Mouse (Mus musculus) embryonic facial prominence, embryonic 13.5 days (tissue): ENCODE data around the gene Tor4a. TPM values are rescaled to one million over a fixed set of nuclear protein-coding genes. Genes with fewer than 3 reads are reported as not detected.

Source experiments
- ATAC-seq: fragments of 200-750 bp; cut with Nextera tagmentation; 2 replicates; pipeline ENCODE4 v1.8.0; 2017; ENCODE audit warnings: low read depth; ENCODE audit not compliant: insufficient number of reproducible peaks, insufficient read depth, low FRiP score, low TSS enrichment
- H3K27ac ChIP-seq: fragments of 300-500 bp; sonication (generic); 2 replicates; pipeline ENCODE4 v1.5.1; 2015; ENCODE audit warnings: moderate library complexity, mild to moderate bottlenecking, inconsistent platforms
- H3K27me3 ChIP-seq: fragments of 300-500 bp; sonication (generic); 2 replicates; pipeline ENCODE4 v1.6.1; 2015; ENCODE audit warnings: mild to moderate bottlenecking, inconsistent platforms
- H3K36me3 ChIP-seq: fragments of 300-500 bp; sonication (generic); 2 replicates; pipeline ENCODE4 v1.6.1; 2015; ENCODE audit warnings: mild to moderate bottlenecking, inconsistent platforms
- H3K4me1 ChIP-seq: fragments of 300-500 bp; sonication (generic); 2 replicates; pipeline ENCODE4 v1.6.1; 2015; ENCODE audit warnings: inconsistent platforms
- H3K4me2 ChIP-seq: fragments of 300-500 bp; sonication (generic); 2 replicates; pipeline ENCODE4 v1.6.1; 2015; ENCODE audit warnings: moderate library complexity, mild to moderate bottlenecking, inconsistent platforms
- H3K4me3 ChIP-seq: fragments of 300-500 bp; sonication (generic); 2 replicates; pipeline ENCODE4 v1.5.1; 2015; ENCODE audit warnings: mild to moderate bottlenecking, inconsistent platforms
- H3K9ac ChIP-seq: fragments of 300-500 bp; sonication (generic); 2 replicates; pipeline ENCODE4 v1.6.1; 2015; ENCODE audit warnings: mild to moderate bottlenecking, inconsistent platforms
- H3K9me3 ChIP-seq: fragments of 300-500 bp; sonication (generic); 2 replicates; pipeline ENCODE4 v1.6.1; 2016; ENCODE audit warnings: inconsistent platforms
- WGBS: fragments of 180-500 bp; shearing (Covaris S2); methylation state at CpG from one replicate; pipeline ENCODE4 v1.1.7; 2015; ENCODE audit warnings: mixed read lengths; 5-methylcytosine and 5-hydroxymethylcytosine counted together
- polyA plus RNA-seq: library from polyadenylated mRNA; unstranded; fragments of >200 nt; fragmentation: Nextera tagmentation; extraction: Ambion mirVana; gene quantifications from 2 replicates; pipeline ENCODE4 v1.2.1, GENCODE M21; 2015

The Tor4a gene
- polyA plus RNA-seq, 1 experiment from 2014 or later = 5.1 TPM

DNA sequence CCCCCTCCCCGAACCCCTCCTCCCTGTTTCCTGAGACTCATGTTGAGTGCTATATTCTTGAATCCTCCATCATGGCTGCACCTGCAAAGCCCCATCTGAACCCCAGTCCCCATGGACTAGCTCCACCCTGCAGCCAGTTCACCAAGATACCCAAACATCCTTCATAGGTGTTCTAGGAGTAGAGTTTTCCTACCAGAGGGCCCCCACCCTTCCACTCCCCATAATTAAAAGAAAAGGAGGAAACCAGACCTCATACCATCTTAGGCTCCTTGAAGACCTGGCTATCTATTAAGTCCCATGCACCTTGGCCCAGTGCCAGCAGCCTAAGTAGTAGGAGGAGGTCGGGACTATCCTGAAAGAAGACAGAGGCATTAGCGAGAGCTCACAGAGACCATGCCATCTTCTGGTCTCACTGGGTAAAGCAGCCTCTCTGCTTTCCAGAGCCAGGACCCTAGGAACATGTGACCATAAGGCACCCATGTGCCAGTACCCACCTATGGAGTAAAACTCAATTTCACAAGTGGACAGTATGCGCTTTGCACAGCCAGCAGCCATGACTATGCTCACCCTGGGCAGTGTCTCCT, 7.0 kb upstream of the Tor4a start:
- no peaks in the 10 kb centered on the region for H3K9me3 ChIP-seq
- WGBS = 66% methylated on average over 4 of the region's 4 CpGs
- H3K4me3 ChIP-seq = no peak overlapping the region
- H3K27me3 ChIP-seq = no peaks in the 10 kb centered on the region
- H3K4me2 ChIP-seq = no peak overlapping the region
- H3K9ac ChIP-seq = no peak overlapping the region
- H3K27ac ChIP-seq = no peak overlapping the region
- 0 out of 2 replicates have a peak, but pooled peaks cover under 1% of the 10 kb centered on the region for H3K4me1 ChIP-seq
- ATAC-seq = no peak
- peaks cover 97% of the 10 kb centered on the region for H3K36me3 ChIP-seq

DNA sequence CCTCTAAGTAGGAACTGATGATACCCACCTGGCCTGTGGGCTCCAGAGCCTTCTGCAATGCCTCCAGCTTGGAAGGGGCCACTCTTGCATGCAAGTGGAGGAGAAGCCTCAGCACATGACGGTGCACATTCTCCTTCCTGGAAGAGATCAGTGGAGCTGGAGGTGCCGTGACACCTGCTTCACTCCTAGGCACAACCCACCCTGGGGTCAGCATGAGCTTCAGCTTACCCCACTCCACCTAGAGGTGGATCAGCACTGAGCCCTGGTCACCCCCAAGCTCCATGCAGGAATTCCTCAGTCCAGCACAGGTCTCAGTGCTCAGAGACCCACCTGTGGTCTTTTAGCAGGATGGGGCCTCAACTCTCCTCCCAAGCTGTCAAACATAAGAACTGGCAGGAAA, 3.9 kb upstream of the Tor4a start:
- Histone ChIP-seq H3K9ac (no peak overlapping the region), H3K4me1 (peaks cover 13% of the 10 kb centered on the region), H3K36me3 (peaks cover 75% of the 10 kb centered on the region), H3K27ac (no peak overlapping the region), H3K27me3 (peaks cover 25% of the 10 kb centered on the region), H3K4me2 (no peak overlapping the region), H3K4me3 (no peak overlapping the region), H3K9me3 (no peaks in the 10 kb centered on the region)
- ATAC-seq = no peak
- 85% methylated on average over 2 of the region's 2 CpGs for WGBS

DNA sequence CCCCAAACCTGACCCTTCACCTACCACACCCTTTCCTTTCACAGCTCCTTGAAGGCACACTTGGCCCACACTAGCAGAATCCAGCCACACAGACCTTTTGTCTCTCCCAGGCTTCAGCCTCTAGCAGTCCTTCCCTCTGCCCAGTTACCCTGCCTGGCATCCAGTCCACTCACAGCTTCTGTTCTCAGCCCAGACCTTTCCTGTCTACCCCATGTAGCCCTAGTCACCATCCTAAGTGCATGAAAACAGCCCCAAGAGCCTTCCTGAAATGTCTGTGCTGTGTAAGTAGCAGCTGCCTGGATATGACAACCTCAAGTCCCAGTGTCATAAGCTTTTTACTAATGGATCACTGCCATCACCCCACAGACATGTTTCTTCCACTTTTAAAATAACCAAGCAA, 1.3 kb upstream of the Tor4a start:
- H3K4me3 ChIP-seq = no peak overlapping the region
- no peak overlapping the region for H3K27ac ChIP-seq
- H3K4me2 ChIP-seq = no peak overlapping the region
- peaks cover 44% of the 10 kb centered on the region for H3K27me3 ChIP-seq
- 0 out of 2 replicates have a peak overlapping the region, but pooled peaks have one; percentile 16 for H3K9ac ChIP-seq
- H3K36me3 ChIP-seq = peaks cover 48% of the 10 kb centered on the region
- ATAC-seq = no peak
- H3K4me1 ChIP-seq = peaks cover 32% of the 10 kb centered on the region
- H3K9me3 ChIP-seq = no peaks in the 10 kb centered on the region

DNA sequence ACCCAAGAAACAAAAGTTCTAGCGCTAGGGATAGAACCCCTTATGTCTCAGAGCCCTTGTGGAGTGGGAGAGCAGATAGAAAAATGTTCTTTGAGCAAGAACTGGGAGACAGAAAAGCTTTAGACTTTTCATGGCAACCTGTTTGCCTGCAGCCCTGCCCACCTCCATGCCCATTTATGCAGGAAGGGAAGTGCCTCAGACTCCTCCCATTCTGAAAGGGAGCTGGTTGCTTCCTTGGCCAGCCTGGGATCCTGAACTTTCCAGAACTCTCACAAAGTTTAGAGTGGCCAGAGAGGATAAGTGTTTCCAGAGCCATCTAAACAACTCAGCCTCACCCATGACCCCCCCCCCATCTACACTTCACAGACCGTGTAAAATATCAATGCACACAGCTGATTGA, 505 bp upstream of the Tor4a start:
- Histone ChIP-seq H3K27me3 (peaks cover 44% of the 10 kb centered on the region), H3K4me2 (no peak overlapping the region), H3K36me3 (peaks cover 40% of the 10 kb centered on the region), H3K9me3 (no peaks in the 10 kb centered on the region), H3K4me1 (peaks cover 32% of the 10 kb centered on the region), H3K9ac (0 out of 2 replicates have a peak overlapping the region, but pooled peaks have one; percentile 16), H3K27ac (no peak overlapping the region), H3K4me3 (peak overlapping the region; percentile 29; the same call in 1 of the 2 replicates)
- ATAC-seq = no peak
- 20% methylated on average over 2 of the region's 2 CpGs for WGBS

DNA sequence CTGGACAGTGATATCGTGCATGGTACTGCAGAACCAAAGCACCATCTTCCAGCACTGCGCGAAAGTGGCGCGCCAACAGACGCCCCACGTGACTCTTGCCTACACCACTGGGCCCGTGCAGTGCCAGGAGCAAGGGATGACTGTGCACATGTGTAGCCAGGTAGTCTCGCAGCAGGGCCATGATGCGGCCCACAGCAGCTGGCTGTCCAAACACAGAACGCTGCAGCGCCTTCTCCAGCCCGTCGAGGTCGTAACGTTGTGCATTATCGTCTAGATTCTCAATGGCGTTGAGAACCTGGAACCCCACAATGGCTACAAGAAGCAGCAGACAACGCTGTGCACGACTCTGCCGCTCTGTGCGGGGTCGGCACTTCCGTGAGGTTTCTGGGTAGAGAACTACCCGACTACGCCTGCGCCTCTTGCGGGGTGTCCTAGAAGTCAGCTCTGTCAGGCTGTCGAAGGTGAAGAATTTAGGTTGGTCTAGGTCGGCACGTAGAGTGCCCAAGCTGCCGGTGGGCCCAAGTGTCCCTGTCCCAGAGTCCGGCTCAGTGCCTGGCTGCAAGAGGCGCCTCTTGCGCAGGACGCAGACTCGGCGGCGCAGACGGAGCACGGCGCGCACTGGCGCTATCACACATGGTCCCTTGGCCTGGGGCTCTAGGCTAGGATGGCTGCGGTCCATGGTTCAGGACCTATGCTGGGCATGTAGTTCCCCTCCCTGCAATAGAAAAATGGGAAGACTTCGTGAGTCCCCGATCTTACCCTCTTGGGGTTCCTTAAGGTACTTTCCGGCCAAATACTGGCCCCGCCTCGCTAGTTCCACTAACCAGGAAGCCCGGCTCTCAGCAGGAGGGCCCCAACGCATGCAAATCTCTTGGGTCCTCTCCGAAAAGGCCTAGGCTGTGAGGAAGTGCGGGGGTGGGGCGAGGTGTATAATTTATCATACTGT, 1.2 kb downstream of the Tor4a start:
- Histone ChIP-seq H3K27ac (no peak overlapping the region), H3K4me2 (peak overlapping the region; percentile 55), H3K4me1 (peaks cover 32% of the 10 kb centered on the region), H3K9me3 (no peaks in the 10 kb centered on the region), H3K9ac (peak overlapping the region; percentile 54), H3K36me3 (peaks cover 23% of the 10 kb centered on the region), H3K27me3 (peaks cover 44% of the 10 kb centered on the region), H3K4me3 (peak overlapping the region; percentile 29)
- ATAC-seq = no peak
- 18% methylated on average over 55 of the region's 55 CpGs for WGBS

DNA sequence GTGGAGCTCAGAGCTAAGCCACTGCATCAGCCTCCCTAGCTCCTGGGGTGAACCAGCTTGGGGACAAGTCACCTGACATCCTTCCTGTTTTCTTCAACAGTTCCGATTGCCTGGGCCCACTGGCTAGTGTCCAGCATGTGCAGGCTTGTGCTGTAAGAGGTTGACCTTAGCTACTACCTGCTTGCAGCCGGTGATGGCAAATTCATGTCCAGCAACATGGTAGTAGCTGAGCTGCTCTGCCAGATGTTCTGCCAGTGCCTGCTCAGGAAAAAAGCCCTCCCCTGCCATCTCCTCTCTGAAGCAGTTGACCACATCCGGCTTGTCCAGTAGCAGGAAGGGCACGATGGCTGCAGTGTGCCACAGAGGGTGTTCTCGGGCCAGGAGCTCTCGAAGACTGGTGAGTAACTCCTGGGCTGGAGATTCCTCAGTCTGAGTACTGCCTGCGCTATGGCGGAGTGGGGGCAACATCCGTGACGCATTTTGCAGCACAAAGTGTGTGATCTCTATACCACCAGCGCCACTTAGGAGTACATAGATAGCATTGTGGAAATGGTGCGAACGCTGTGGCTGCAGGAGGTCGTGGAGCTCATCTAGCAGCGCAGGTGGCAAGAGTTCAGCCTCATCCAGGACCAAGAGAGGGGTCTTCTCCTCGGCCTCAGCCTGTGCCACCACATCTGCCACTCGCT, 2.1 kb downstream of the Tor4a start:
- peak overlapping the region; percentile 55; the same call in 1 of the 2 replicates for H3K4me2 ChIP-seq
- H3K4me3 ChIP-seq = no peak overlapping the region
- peaks cover 32% of the 10 kb centered on the region for H3K4me1 ChIP-seq
- no peak overlapping the region for H3K27ac ChIP-seq
- no peak overlapping the region for H3K9ac ChIP-seq
- WGBS = 82% methylated on average over 17 of the region's 17 CpGs
- H3K9me3 ChIP-seq = no peaks in the 10 kb centered on the region
- peaks cover 44% of the 10 kb centered on the region for H3K27me3 ChIP-seq
- peaks cover 15% of the 10 kb centered on the region for H3K36me3 ChIP-seq
- ATAC-seq = no peak

DNA sequence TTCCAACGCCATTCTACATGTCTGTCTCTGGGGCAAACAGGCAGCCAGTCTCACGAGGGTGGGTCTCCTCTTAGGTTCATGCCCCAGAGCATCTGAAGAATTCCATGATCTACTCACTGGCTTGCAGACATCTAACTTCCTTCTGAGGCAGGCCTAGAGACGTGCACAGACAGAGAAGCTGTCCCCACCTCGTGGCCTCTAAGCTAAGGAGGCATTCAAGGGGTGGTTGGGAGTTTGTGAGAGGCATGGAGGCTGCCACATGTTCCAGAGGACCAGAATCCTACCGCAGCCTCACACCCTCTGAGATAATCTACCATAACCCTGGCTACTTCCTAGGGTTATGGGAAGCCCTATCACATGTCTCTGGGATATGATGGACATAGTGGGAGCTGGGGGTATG, 2.7 kb downstream of the Tor4a start:
- Histone ChIP-seq H3K4me1 (peaks cover 32% of the 10 kb centered on the region), H3K4me2 (no peak overlapping the region; the same call in 1 of the 2 replicates), H3K27ac (no peak overlapping the region), H3K4me3 (no peak overlapping the region), H3K27me3 (peaks cover 44% of the 10 kb centered on the region), H3K9ac (no peak overlapping the region), H3K9me3 (no peaks in the 10 kb centered on the region), H3K36me3 (peaks cover 8% of the 10 kb centered on the region)
- no peak for ATAC-seq
- 72% methylated on average over 5 of the region's 5 CpGs for WGBS

DNA sequence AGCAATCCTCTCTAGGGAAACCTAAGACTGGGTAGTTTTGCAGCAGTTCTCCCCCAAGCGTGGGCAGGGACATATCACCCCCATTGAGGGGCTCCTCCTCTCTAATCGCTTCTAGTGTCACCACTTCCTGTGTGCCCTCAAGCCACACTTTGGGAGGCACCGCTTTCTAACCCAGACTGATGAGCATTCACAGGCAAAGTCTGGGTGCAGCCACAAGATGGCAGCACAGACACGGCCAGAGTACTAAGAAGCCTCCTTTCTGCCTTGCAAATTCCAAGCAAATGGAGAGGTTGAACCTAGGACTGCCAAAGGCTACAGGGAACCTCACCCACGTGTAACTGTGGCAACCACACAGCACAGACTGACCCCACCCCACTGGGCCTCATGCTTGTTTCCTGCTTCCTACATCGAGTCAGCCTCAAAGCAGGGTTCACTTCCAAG, 3.3 kb downstream of the Tor4a start:
- under 1% methylated on average over 6 of the region's 6 CpGs for WGBS
- Histone ChIP-seq H3K4me1 (peaks cover 32% of the 10 kb centered on the region), H3K9ac (peak overlapping the region; percentile 54), H3K27me3 (peaks cover 44% of the 10 kb centered on the region), H3K9me3 (no peaks in the 10 kb centered on the region), H3K4me2 (peak overlapping the region; percentile 39), H3K4me3 (no peak overlapping the region), H3K36me3 (peaks cover 5% of the 10 kb centered on the region; the same call in 1 of the 2 replicates), H3K27ac (no peak overlapping the region)
- peak; percentile 66; the same call in 1 of the 2 replicates for ATAC-seq

DNA sequence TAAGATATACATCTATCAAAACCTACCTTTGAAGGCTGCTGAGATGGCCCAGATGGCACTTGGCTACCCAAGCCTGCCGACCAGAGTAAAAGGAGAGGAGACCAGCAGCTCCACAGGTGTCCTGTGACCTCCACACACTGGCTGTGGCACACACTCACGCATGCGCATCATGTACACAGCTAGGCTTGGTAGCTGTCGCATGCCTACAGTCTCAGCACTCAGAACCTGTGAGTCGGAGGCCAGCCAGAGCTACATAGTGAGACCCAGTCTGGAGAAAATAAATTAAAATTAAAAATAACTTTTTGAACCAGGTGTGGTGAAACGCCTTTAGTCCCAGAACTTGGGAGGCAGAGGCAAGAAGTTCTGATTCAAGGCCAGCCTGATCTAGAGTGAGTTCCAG, 8.8 kb downstream of the Tor4a start:
- Histone ChIP-seq H3K9ac (no peak overlapping the region), H3K27ac (no peak overlapping the region), H3K9me3 (no peaks in the 10 kb centered on the region), H3K4me3 (no peak overlapping the region), H3K27me3 (peaks cover 42% of the 10 kb centered on the region), H3K4me2 (no peak overlapping the region), H3K4me1 (0 out of 2 replicates have a peak, but pooled peaks cover 8% of the 10 kb centered on the region), H3K36me3 (no peaks in the 10 kb centered on the region)
- no peak for ATAC-seq
- WGBS = 84% methylated on average over 6 of the region's 6 CpGs

DNA sequence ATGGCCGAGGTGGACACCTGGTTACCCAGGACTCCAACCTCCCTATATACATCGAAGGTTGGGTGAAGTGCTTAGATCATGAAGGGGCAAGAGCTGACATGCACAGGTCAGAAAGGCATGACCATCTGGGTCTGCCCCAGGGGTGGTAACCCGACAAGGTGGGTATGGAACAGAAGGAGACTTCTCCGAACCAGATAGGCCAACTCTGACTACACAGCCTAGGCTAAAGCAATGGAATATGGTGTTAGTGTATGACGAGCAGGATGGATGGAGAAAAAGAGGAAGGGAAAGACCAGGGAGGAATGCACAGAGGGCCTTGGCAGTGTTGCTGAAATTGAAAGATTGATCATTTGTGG, 10.1 kb downstream of the Tor4a start:
- 0 out of 2 replicates have a peak, but pooled peaks have one; percentile 8 for ATAC-seq
- peak overlapping the region; percentile 89 for H3K4me2 ChIP-seq
- H3K27ac ChIP-seq = peak overlapping the region; percentile 65; the same call in 1 of the 2 replicates

More for the DNA sequence above, 10.1 kb downstream of the Tor4a start:
- H3K36me3 ChIP-seq = no peaks in the 10 kb centered on the region
- no peaks in the 10 kb centered on the region for H3K9me3 ChIP-seq
- H3K9ac ChIP-seq = no peak overlapping the region
- 24% methylated on average over 5 of the region's 5 CpGs for WGBS
- peak overlapping the region; percentile 54 for H3K4me3 ChIP-seq
- H3K4me1 ChIP-seq = peaks cover 10% of the 10 kb centered on the region
- peaks cover 55% of the 10 kb centered on the region for H3K27me3 ChIP-seq
